Mouse (Mus musculus): ENCODE measurements around the gene Siah3. TPM values are rescaled to one million over a fixed set of nuclear protein-coding genes. Genes with fewer than 3 reads are reported as not detected.
A peak's percentile ranks its signal among the peaks of the same experiment; 100 is the strongest.

Gene Siah3
- polyA plus RNA-seq, 1 experiment from 2014 or later: 5.5 TPM

- Histone ChIP-seq H3K4me2 (ENCODE audit: low read depth, low read length, severe bottlenecking) (0 out of 2 replicates have a peak overlapping the region, but pooled peaks have one; percentile 3), H3K4me1 (replicated peaks; ENCODE audit: control insufficient read depth, insufficient read depth, low read length) (peaks cover 16% of the 10 kb centered on the region; the same call in 1 of the 2 replicates), H3K36me3 (ENCODE audit: control insufficient read depth, insufficient read depth, low read length) (no peaks in the 10 kb centered on the region), H3K27ac (ENCODE audit: low read depth, low read length) (peak overlapping the region; percentile 37), H3K4me3 (ENCODE audit: low read depth, low read length) (no peak overlapping the region), H3K9me3 (ENCODE audit: control insufficient read depth, low read length) (no peaks in the 10 kb centered on the region), H3K9ac (ENCODE audit: low read length) (no peak overlapping the region), H3K27me3 (ENCODE audit: control insufficient read depth, insufficient read depth, low read length) (no peaks in the 10 kb centered on the region)
- ATAC-seq (replicated peaks; ENCODE audit: low FRiP score): no peak
- no peak for DNase-seq (ENCODE audit: low spot score)
- 82% methylated on average over 6 of the region's 6 CpGs for WGBS
These were observed 63.1 kb downstream of the Siah3 start for GRCm38 (mm10) chr14:75518899-75519298.

DNA sequence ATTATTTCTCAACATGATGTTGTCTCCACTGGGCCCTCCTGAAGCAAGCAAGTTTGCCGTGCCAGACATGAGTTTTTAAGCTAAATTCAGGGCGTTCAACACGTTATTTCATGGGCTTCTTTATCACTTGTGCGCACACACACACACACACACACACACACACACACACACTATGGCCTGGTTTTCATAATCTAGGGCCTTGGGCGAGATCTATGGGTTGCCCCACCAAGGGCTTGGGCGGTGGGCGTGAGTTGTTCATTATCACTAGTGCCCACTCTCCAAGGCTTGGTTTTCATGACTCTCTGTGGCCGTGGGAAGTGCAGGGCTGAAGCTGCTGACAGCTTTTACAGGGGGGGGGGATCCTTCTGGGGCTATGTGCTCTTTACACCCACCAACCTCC lies 63.9 kb downstream of the Siah3 start:
- Histone ChIP-seq H3K27ac (ENCODE audit: low read depth, low read length) (no peak overlapping the region), H3K4me3 (ENCODE audit: low read depth, low read length) (no peak overlapping the region), H3K27me3 (ENCODE audit: control insufficient read depth, insufficient read depth, low read length) (no peaks in the 10 kb centered on the region), H3K4me2 (ENCODE audit: low read depth, low read length, severe bottlenecking) (no peak overlapping the region), H3K4me1 (replicated peaks; ENCODE audit: control insufficient read depth, insufficient read depth, low read length) (peaks cover 16% of the 10 kb centered on the region; the same call in 1 of the 2 replicates), H3K9ac (ENCODE audit: low read length) (no peak overlapping the region), H3K36me3 (ENCODE audit: control insufficient read depth, insufficient read depth, low read length) (no peaks in the 10 kb centered on the region), H3K9me3 (ENCODE audit: control insufficient read depth, low read length) (no peaks in the 10 kb centered on the region)
- DNase-seq (ENCODE audit: low spot score): no peak
- no peak for ATAC-seq (replicated peaks; ENCODE audit: low FRiP score)
- WGBS: 95% methylated on average over 8 of the region's 8 CpGs

- H3K36me3 ChIP-seq (ENCODE audit: control insufficient read depth, insufficient read depth, low read length): no peaks in the 10 kb centered on the region
- ATAC-seq (replicated peaks; ENCODE audit: low FRiP score) (no peak), DNase-seq (ENCODE audit: low spot score) (no peak)
- H3K4me2 ChIP-seq (ENCODE audit: low read depth, low read length, severe bottlenecking): no peak overlapping the region
- H3K4me3 ChIP-seq (ENCODE audit: low read depth, low read length): no peak overlapping the region
- no peak overlapping the region for H3K27ac ChIP-seq (ENCODE audit: low read depth, low read length)
- H3K4me1 ChIP-seq (replicated peaks; ENCODE audit: control insufficient read depth, insufficient read depth, low read length): 0 out of 2 replicates have a peak, but pooled peaks cover 3% of the 10 kb centered on the region
- H3K9ac ChIP-seq (ENCODE audit: low read length): no peak overlapping the region
- 92% methylated on average over 2 of the region's 2 CpGs for WGBS
- H3K27me3 ChIP-seq (ENCODE audit: control insufficient read depth, insufficient read depth, low read length): no peaks in the 10 kb centered on the region
- H3K9me3 ChIP-seq (ENCODE audit: control insufficient read depth, low read length): no peaks in the 10 kb centered on the region
These were observed 68.9 kb downstream of the Siah3 start for GRCm38 (mm10) chr14:75524648-75525047.

- H3K9ac ChIP-seq (ENCODE audit: low read length): no peak overlapping the region
- no peaks in the 10 kb centered on the region for H3K27me3 ChIP-seq (ENCODE audit: control insufficient read depth, insufficient read depth, low read length)
- H3K27ac ChIP-seq (ENCODE audit: low read depth, low read length): no peak overlapping the region
- H3K4me2 ChIP-seq (ENCODE audit: low read depth, low read length, severe bottlenecking): no peak overlapping the region
- H3K4me1 ChIP-seq (replicated peaks; ENCODE audit: control insufficient read depth, insufficient read depth, low read length): 0 out of 2 replicates have a peak, but pooled peaks cover 3% of the 10 kb centered on the region
- no peak for ATAC-seq (replicated peaks; ENCODE audit: low FRiP score)
- DNase-seq (ENCODE audit: low spot score): no peak
- no peaks in the 10 kb centered on the region for H3K9me3 ChIP-seq (ENCODE audit: control insufficient read depth, low read length)
- 91% methylated on average over 29 of the region's 29 CpGs for WGBS
- H3K36me3 ChIP-seq (ENCODE audit: control insufficient read depth, insufficient read depth, low read length): no peaks in the 10 kb centered on the region
- no peak overlapping the region for H3K4me3 ChIP-seq (ENCODE audit: low read depth, low read length)
These were observed 69.8 kb downstream of the Siah3 start for GRCm38 (mm10) chr14:75525376-75526145.

- Histone ChIP-seq H3K36me3 (ENCODE audit: control insufficient read depth, insufficient read depth, low read length) (no peaks in the 10 kb centered on the region), H3K4me1 (replicated peaks; ENCODE audit: control insufficient read depth, insufficient read depth, low read length) (peaks cover 8% of the 10 kb centered on the region), H3K27me3 (ENCODE audit: control insufficient read depth, insufficient read depth, low read length) (no peaks in the 10 kb centered on the region), H3K4me3 (ENCODE audit: low read depth, low read length) (no peak overlapping the region), H3K4me2 (ENCODE audit: low read depth, low read length, severe bottlenecking) (no peak overlapping the region), H3K27ac (ENCODE audit: low read depth, low read length) (no peak overlapping the region), H3K9me3 (ENCODE audit: control insufficient read depth, low read length) (no peaks in the 10 kb centered on the region), H3K9ac (ENCODE audit: low read length) (no peak overlapping the region)
- no peak for DNase-seq (ENCODE audit: low spot score)
- ATAC-seq (replicated peaks; ENCODE audit: low FRiP score): no peak
- whole genome bisulfite sequencing: 78% methylated on average over 10 of the region's 10 CpGs
These were observed 71.8 kb downstream of the Siah3 start for GRCm38 (mm10) chr14:75527464-75528190.

DNA sequence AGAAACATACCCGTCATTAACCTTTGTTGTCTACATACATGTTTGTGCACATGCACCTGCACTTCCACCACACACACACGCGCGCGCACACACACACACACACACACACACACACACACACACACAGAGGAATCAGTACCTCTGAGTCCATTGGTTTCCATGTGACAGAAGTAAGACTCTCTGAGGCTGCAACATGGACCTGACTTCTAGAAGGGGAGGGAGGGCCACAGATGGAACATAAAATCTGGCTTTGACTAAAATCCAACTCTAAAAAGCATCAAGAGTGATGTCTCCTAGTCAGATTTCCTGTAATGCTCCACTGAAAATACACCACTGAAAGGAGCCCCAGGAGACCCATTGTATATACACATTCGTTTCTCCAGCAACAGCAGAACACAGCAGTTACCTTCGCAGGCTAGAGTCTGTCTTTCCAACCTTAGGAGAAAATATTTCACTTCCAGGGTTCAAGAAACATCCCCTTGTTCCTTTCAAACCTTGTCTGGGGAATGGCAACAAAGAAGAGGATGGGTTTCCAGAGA lies 75.1 kb downstream of the Siah3 start:
- H3K36me3 ChIP-seq (ENCODE audit: control insufficient read depth, insufficient read depth, low read length): no peaks in the 10 kb centered on the region
- H3K9ac ChIP-seq (ENCODE audit: low read length): no peak overlapping the region
- H3K4me1 ChIP-seq (replicated peaks; ENCODE audit: control insufficient read depth, insufficient read depth, low read length): peaks cover 8% of the 10 kb centered on the region
- H3K4me2 ChIP-seq (ENCODE audit: low read depth, low read length, severe bottlenecking): no peak overlapping the region
- H3K4me3 ChIP-seq (ENCODE audit: low read depth, low read length): no peak overlapping the region
- H3K9me3 ChIP-seq (ENCODE audit: control insufficient read depth, low read length): no peaks in the 10 kb centered on the region
- H3K27ac ChIP-seq (ENCODE audit: low read depth, low read length): no peak overlapping the region
- H3K27me3 ChIP-seq (ENCODE audit: control insufficient read depth, insufficient read depth, low read length): no peaks in the 10 kb centered on the region
- 74% methylated on average over 7 of the region's 7 CpGs for WGBS
- no peak for DNase-seq (ENCODE audit: low spot score)
- no peak for ATAC-seq (replicated peaks; ENCODE audit: low FRiP score)

GRCm38 (mm10) chr14:75539205-75539604 lies 83.4 kb downstream of the Siah3 start:
- Histone ChIP-seq H3K27ac (ENCODE audit: low read depth, low read length) (no peak overlapping the region), H3K36me3 (ENCODE audit: control insufficient read depth, insufficient read depth, low read length) (no peaks in the 10 kb centered on the region), H3K4me1 (replicated peaks; ENCODE audit: control insufficient read depth, insufficient read depth, low read length) (peaks cover 19% of the 10 kb centered on the region), H3K9ac (ENCODE audit: low read length) (no peak overlapping the region), H3K9me3 (ENCODE audit: control insufficient read depth, low read length) (no peaks in the 10 kb centered on the region), H3K4me2 (ENCODE audit: low read depth, low read length, severe bottlenecking) (no peak overlapping the region), H3K4me3 (ENCODE audit: low read depth, low read length) (no peak overlapping the region), H3K27me3 (ENCODE audit: control insufficient read depth, insufficient read depth, low read length) (no peaks in the 10 kb centered on the region)
- ATAC-seq (replicated peaks; ENCODE audit: low FRiP score) (no peak), DNase-seq (ENCODE audit: low spot score) (no peak)
- WGBS: 56% methylated on average over 2 of the region's 2 CpGs

- Histone ChIP-seq H3K4me1 (replicated peaks; ENCODE audit: control insufficient read depth, insufficient read depth, low read length) (peaks cover 19% of the 10 kb centered on the region), H3K9me3 (ENCODE audit: control insufficient read depth, low read length) (no peaks in the 10 kb centered on the region), H3K36me3 (ENCODE audit: control insufficient read depth, insufficient read depth, low read length) (no peaks in the 10 kb centered on the region), H3K27ac (ENCODE audit: low read depth, low read length) (peak overlapping the region; percentile 42; the same call in 1 of the 2 replicates), H3K27me3 (ENCODE audit: control insufficient read depth, insufficient read depth, low read length) (no peaks in the 10 kb centered on the region), H3K4me3 (ENCODE audit: low read depth, low read length) (no peak overlapping the region), H3K9ac (ENCODE audit: low read length) (no peak overlapping the region), H3K4me2 (ENCODE audit: low read depth, low read length, severe bottlenecking) (no peak overlapping the region)
- no peak for DNase-seq (ENCODE audit: low spot score)
- WGBS: 70% methylated on average over 17 of the region's 17 CpGs
- ATAC-seq (replicated peaks; ENCODE audit: low FRiP score): peak; percentile 54; the same call in 1 of the 2 replicates
These were observed 84.6 kb downstream of the Siah3 start for GRCm38 (mm10) chr14:75540216-75540995.
